In genomic region chr6:108884603-108885002, GRCm38 (mm10) we compare ENCODE assay signal across 13 mouse cellular contexts.
"Had no signal": no experiment of that assay in that cellular context is flagged by ENCODE, and none has a peak within 500 bp of the region (broad histone marks: within the 10 kb centered on the region; RNA-seq: fewer than 3 reads in every experiment).

No protein-coding gene starts in this region.

- H3K4me2 ChIP-seq: intestine, embryonic 15.5 days; limb, embryonic 15.5 days; lung, embryonic 15.5 days; neural tube, embryonic 15.5 days had no signal

- H3K27me3 ChIP-seq: intestine, embryonic 15.5 days; limb, embryonic 15.5 days; lung, embryonic 15.5 days; neural tube, embryonic 15.5 days had no signal

- H3K4me3 ChIP-seq: intestine, embryonic 15.5 days; layer of hippocampus, adult 2 months; limb, embryonic 15.5 days; lung, embryonic 15.5 days; midbrain, embryonic 10.5 days; myocyte; neural tube, embryonic 15.5 days had no signal

- H3K36me3 ChIP-seq: intestine, embryonic 15.5 days; limb, embryonic 15.5 days; lung, embryonic 15.5 days; midbrain, embryonic 10.5 days; neural tube, embryonic 15.5 days had no signal

- H3K9ac ChIP-seq: intestine, embryonic 15.5 days; limb, embryonic 15.5 days; liver, embryonic 14.5 days; lung, embryonic 15.5 days; neural tube, embryonic 15.5 days had no signal

- DNase-seq: kidney, postnatal 4 days; midbrain, embryonic 14.5 days; right cerebral cortex, adult 18-20 months; right cerebral cortex, postnatal 25 days; thymus, postnatal 36 days had no signal

- ATAC-seq: intestine, embryonic 15.5 days had no signal

- H3K9me3 ChIP-seq: intestine, embryonic 15.5 days; limb, embryonic 15.5 days; lung, embryonic 15.5 days; neural tube, embryonic 15.5 days had no signal

- H3K4me1 ChIP-seq: intestine, embryonic 15.5 days; limb, embryonic 15.5 days; lung, embryonic 15.5 days; midbrain, embryonic 10.5 days; neural tube, embryonic 15.5 days had no signal

- H3K27ac ChIP-seq: intestine, embryonic 15.5 days; layer of hippocampus, adult 2 months; limb, embryonic 15.5 days; liver, embryonic 14.5 days; lung, embryonic 15.5 days; midbrain, embryonic 10.5 days; neural tube, embryonic 15.5 days had no signal
